In genomic region chr2:118320519-118320918, GRCm38 (mm10) we compare ENCODE assay signal across 23 mouse cellular contexts. TPM values are rescaled to one million over a fixed set of nuclear protein-coding genes. Genes with fewer than 3 reads are reported as not detected.
DNase-seq lines count a peak whose midpoint lies in the region; ATAC-seq lines count a peak whose summit lies in the region.
"Had no signal": no experiment of that assay in that cellular context is flagged by ENCODE, and none has a peak within 500 bp of the region (broad histone marks: within the 10 kb centered on the region; RNA-seq: fewer than 3 reads in every experiment).

No protein-coding gene starts in this region.

- no peak for DNase-seq in forebrain, embryonic 11.5 days (ENCODE audit: low spot score)
- DNase-seq in forebrain, embryonic 10.5 days (ENCODE audit: extremely low spot score, low spot score): no peak
- no peak for DNase-seq in neural tube, embryonic 10.5 days (ENCODE audit: extremely low spot score, low spot score)
- peak; percentile 53 for DNase-seq in midbrain, embryonic 14.5 days
- no peak for DNase-seq in cerebellum, adult 11-12 months
- no peak for DNase-seq in natural killer cell, adult 2 months (ENCODE audit: low spot score in 2 of 2)
- DNase-seq in left cerebral cortex, adult 18-20 months (ENCODE audit: low spot score in 2 of 2): no peak
- DNase-seq: adrenal gland, adult 8-10 months; cerebellum, adult 2 months; heart, adult 2 months; kidney, adult 18-20 months; kidney, postnatal 25 days; left cerebral cortex, postnatal 4 days; lung, adult 18-20 months; lung, postnatal 36 days; thymus, postnatal 25 days had no signal

- ATAC-seq in forebrain, embryonic 11.5 days (replicated peaks; ENCODE audit: low FRiP score): peak; percentile 72
- ATAC-seq in neural tube, embryonic 14.5 days (ENCODE audit: low read depth): 0 out of 2 replicates have a peak, but pooled peaks have one; percentile 13
- ATAC-seq in midbrain, embryonic 14.5 days (ENCODE audit: low FRiP score, low TSS enrichment): no peak

- no peaks in the 10 kb centered on the region for H3K27me3 ChIP-seq in forebrain, embryonic 11.5 days (ENCODE audit: control insufficient read depth, insufficient read depth, low read length)
- H3K27me3 ChIP-seq in forebrain, embryonic 10.5 days (ENCODE audit: poor library complexity, severe bottlenecking): no peaks in the 10 kb centered on the region
- H3K27me3 ChIP-seq in neural tube, embryonic 14.5 days (ENCODE audit: control insufficient read depth, insufficient read depth, low read length): no peaks in the 10 kb centered on the region
- no peaks in the 10 kb centered on the region for H3K27me3 ChIP-seq in midbrain, embryonic 14.5 days (ENCODE audit: control insufficient read depth, insufficient read depth, low read length)
- H3K27me3 ChIP-seq: embryonic facial prominence, embryonic 13.5 days; heart, embryonic 15.5 days; midbrain, embryonic 12.5 days; neural tube, embryonic 12.5 days had no signal

- H3K27ac ChIP-seq in forebrain, embryonic 11.5 days (ENCODE audit: low read depth, low read length): no peak overlapping the region
- no peak overlapping the region for H3K27ac ChIP-seq in forebrain, embryonic 10.5 days
- H3K27ac ChIP-seq in neural tube, embryonic 14.5 days (ENCODE audit: low read depth, low read length): no peak overlapping the region
- H3K27ac ChIP-seq in midbrain, embryonic 14.5 days (replicated peaks; ENCODE audit: low read depth, low read length): no peak overlapping the region
- H3K27ac ChIP-seq: embryonic facial prominence, embryonic 13.5 days; heart, adult 2 months; heart, embryonic 15.5 days; midbrain, embryonic 12.5 days; neural tube, embryonic 12.5 days had no signal

- no peaks in the 10 kb centered on the region for H3K9me3 ChIP-seq in forebrain, embryonic 11.5 days (ENCODE audit: control insufficient read depth, low read length)
- H3K9me3 ChIP-seq in forebrain, embryonic 10.5 days: no peaks in the 10 kb centered on the region
- H3K9me3 ChIP-seq in neural tube, embryonic 14.5 days (ENCODE audit: control insufficient read depth, low read length): no peaks in the 10 kb centered on the region
- no peaks in the 10 kb centered on the region for H3K9me3 ChIP-seq in midbrain, embryonic 14.5 days (ENCODE audit: control insufficient read depth, low read length)
- H3K9me3 ChIP-seq: embryonic facial prominence, embryonic 13.5 days; heart, embryonic 15.5 days; midbrain, embryonic 12.5 days; neural tube, embryonic 12.5 days had no signal

- no peak overlapping the region for H3K4me3 ChIP-seq in forebrain, embryonic 11.5 days (ENCODE audit: low read depth, low read length)
- no peak overlapping the region for H3K4me3 ChIP-seq in forebrain, embryonic 10.5 days
- H3K4me3 ChIP-seq in neural tube, embryonic 14.5 days (ENCODE audit: low read depth, low read length): no peak overlapping the region
- H3K4me3 ChIP-seq in midbrain, embryonic 14.5 days (replicated peaks; ENCODE audit: low read depth, low read length): no peak overlapping the region
- H3K4me3 ChIP-seq: embryonic facial prominence, embryonic 13.5 days; heart, adult 2 months; heart, embryonic 15.5 days; midbrain, embryonic 12.5 days; neural tube, embryonic 12.5 days had no signal

- H3K36me3 ChIP-seq in forebrain, embryonic 11.5 days (ENCODE audit: control insufficient read depth, insufficient read depth, low read length): no peaks in the 10 kb centered on the region
- no peaks in the 10 kb centered on the region for H3K36me3 ChIP-seq in forebrain, embryonic 10.5 days (replicated peaks)
- no peaks in the 10 kb centered on the region for H3K36me3 ChIP-seq in neural tube, embryonic 14.5 days (ENCODE audit: control insufficient read depth, insufficient read depth, low read length)
- H3K36me3 ChIP-seq in midbrain, embryonic 14.5 days (ENCODE audit: control insufficient read depth, insufficient read depth, low read length): no peaks in the 10 kb centered on the region
- H3K36me3 ChIP-seq: embryonic facial prominence, embryonic 13.5 days; heart, embryonic 15.5 days; midbrain, embryonic 12.5 days; neural tube, embryonic 12.5 days had no signal

- no peak overlapping the region for H3K9ac ChIP-seq in forebrain, embryonic 11.5 days (ENCODE audit: low read length)
- H3K9ac ChIP-seq in neural tube, embryonic 14.5 days (replicated peaks; ENCODE audit: low read depth, low read length): no peak overlapping the region
- no peak overlapping the region for H3K9ac ChIP-seq in midbrain, embryonic 14.5 days (replicated peaks; ENCODE audit: low read length)
- H3K9ac ChIP-seq: embryonic facial prominence, embryonic 13.5 days; heart, embryonic 15.5 days; midbrain, embryonic 12.5 days; neural tube, embryonic 12.5 days had no signal

- 29% methylated on average over 4 of the region's 4 CpGs for WGBS in forebrain, embryonic 11.5 days
- 59% methylated on average over 4 of the region's 4 CpGs for WGBS in forebrain, embryonic 10.5 days
- 19% methylated on average over 4 of the region's 4 CpGs for WGBS in neural tube, embryonic 14.5 days
- 37% methylated on average over 4 of the region's 4 CpGs for WGBS in midbrain, embryonic 14.5 days

- H3K4me1 ChIP-seq in forebrain, embryonic 11.5 days (replicated peaks; ENCODE audit: control insufficient read depth, insufficient read depth, low read length): peaks cover 9% of the 10 kb centered on the region
- peaks cover 28% of the 10 kb centered on the region for H3K4me1 ChIP-seq in forebrain, embryonic 10.5 days
- peaks cover 8% of the 10 kb centered on the region for H3K4me1 ChIP-seq in neural tube, embryonic 14.5 days (ENCODE audit: control insufficient read depth, insufficient read depth, low read length)
- 0 out of 2 replicates have a peak, but pooled peaks cover 6% of the 10 kb centered on the region for H3K4me1 ChIP-seq in midbrain, embryonic 14.5 days (ENCODE audit: control insufficient read depth, insufficient read depth, low read length)
- H3K4me1 ChIP-seq: embryonic facial prominence, embryonic 13.5 days; heart, embryonic 15.5 days had no signal

- H3K4me2 ChIP-seq in forebrain, embryonic 11.5 days (ENCODE audit: low read depth, low read length, severe bottlenecking): no peak overlapping the region
- H3K4me2 ChIP-seq in neural tube, embryonic 14.5 days (ENCODE audit: low read depth, low read length): no peak overlapping the region
- H3K4me2 ChIP-seq in midbrain, embryonic 14.5 days (ENCODE audit: low read length): no peak overlapping the region
- H3K4me2 ChIP-seq: embryonic facial prominence, embryonic 13.5 days; heart, embryonic 15.5 days; midbrain, embryonic 12.5 days; neural tube, embryonic 12.5 days had no signal

RNA-seq across cellular contexts. Expression of gene Gpr176, which starts 52.7 kb away (rescaled TPM):
- polyA plus RNA-seq in forebrain, embryonic 11.5 days (2014; fragmentation: Nextera tagmentation; extraction: Ambion mirVana): 0.23 and 0.24 TPM in 2 replicates
- polyA plus RNA-seq in forebrain, embryonic 10.5 days (2016; fragmentation: Nextera tagmentation; extraction: Ambion mirVana): 0.04 and 0.17 TPM in 2 replicates
- polyA plus RNA-seq in neural tube, embryonic 14.5 days (2014; fragmentation: Nextera tagmentation; extraction: Ambion mirVana): 7.9 and 8.2 TPM in 2 replicates
- polyA plus RNA-seq in midbrain, embryonic 14.5 days (2014; fragmentation: Nextera tagmentation; extraction: Ambion mirVana): 4.1 and 4.7 TPM in 2 replicates
- total RNA-seq in left cerebral cortex, adult 18-20 months (2021): 10 to 100 TPM in 1 of 2 experiments, 1 to 10 TPM in 1; 9.5 to 10.0 TPM
- total RNA-seq: common myeloid progenitor, adult 5-6 weeks; liver, adult 2 months had no signal
- polyA plus RNA-seq: liver, adult 2 months had no signal
